Mouse (Mus musculus): ENCODE results near the gene Endog.
"Not testable (repeated sequence)": the region's sequence is repeated elsewhere in the genome, so short reads cannot be mapped to it uniquely, and the experiment has no call there.

Endog gene

GRCm38 (mm10) chr2:30171371-30171996 lies at the start of gene Endog:
TSS of gene Endog (plus strand) at chr2:30171493.
- peak; percentile 92 for DNase-seq

- DNase-seq = no peak
These were observed 48.5 kb upstream of the Endog start for GRCm38 (mm10) chr2:30122766-30123165.

- DNase-seq = no peak
These were observed 47.4 kb upstream of the Endog start for GRCm38 (mm10) chr2:30123729-30124471.

GRCm38 (mm10) chr2:30124472-30125274 lies 46.6 kb upstream of the Endog start, which contains the start of gene Zer1:
TSS of gene Zer1 (minus strand) at chr2:30124585.
- DNase-seq = peak; percentile 96

GRCm38 (mm10) chr2:30128789-30129188 lies 42.5 kb upstream of the Endog start:
- peak; percentile 24 for DNase-seq

- DNase-seq = no peak
These were observed 41.1 kb upstream of the Endog start for GRCm38 (mm10) chr2:30130156-30130555.

- DNase-seq = not testable (repeated sequence)
These were observed 40.1 kb upstream of the Endog start for GRCm38 (mm10) chr2:30131240-30131639.

- DNase-seq = no peak
These were observed 38.3 kb upstream of the Endog start for GRCm38 (mm10) chr2:30132801-30133612.

- DNase-seq = peak; percentile 98
These were observed 37.5 kb upstream of the Endog start, which contains the start of gene Tbc1d13 for GRCm38 (mm10) chr2:30133613-30134377. TSS of gene Tbc1d13 (plus strand) at chr2:30133746.

- DNase-seq = no peak
These were observed 36.9 kb upstream of the Endog start for GRCm38 (mm10) chr2:30134378-30134711.

GRCm38 (mm10) chr2:30134928-30135620 lies 36.2 kb upstream of the Endog start:
- DNase-seq = no peak

- DNase-seq = no peak
These were observed 34.8 kb upstream of the Endog start for GRCm38 (mm10) chr2:30136458-30136857.

GRCm38 (mm10) chr2:30140021-30140420 lies 31.3 kb upstream of the Endog start:
- not testable (repeated sequence) for DNase-seq

GRCm38 (mm10) chr2:30144436-30144835 lies 26.9 kb upstream of the Endog start:
- no peak for DNase-seq

- DNase-seq = no peak
These were observed 23.8 kb upstream of the Endog start for GRCm38 (mm10) chr2:30147466-30147865.

- no peak for DNase-seq
These were observed 19.5 kb upstream of the Endog start for GRCm38 (mm10) chr2:30151840-30152239.

- DNase-seq = no peak
These were observed 18.7 kb upstream of the Endog start for GRCm38 (mm10) chr2:30152616-30153015.

GRCm38 (mm10) chr2:30159871-30160270 lies 11.4 kb upstream of the Endog start:
- DNase-seq = not testable (repeated sequence)

- DNase-seq = no peak
These were observed 9.5 kb upstream of the Endog start for GRCm38 (mm10) chr2:30161809-30162208.

- no peak for DNase-seq
These were observed 6.9 kb upstream of the Endog start for GRCm38 (mm10) chr2:30164340-30164932.

- DNase-seq = no peak
These were observed 4.6 kb upstream of the Endog start for GRCm38 (mm10) chr2:30166677-30167076.
